Mouse (Mus musculus) kidney, embryonic 16.5 days (tissue): ENCODE data around the gene Rab26. TPM values are rescaled to one million over a fixed set of nuclear protein-coding genes. Genes with fewer than 3 reads are reported as not detected.

ENCODE experiments used
- polyA plus RNA-seq: library from polyadenylated mRNA; unstranded; fragments of >200 nt; fragmentation: Nextera tagmentation; extraction: Ambion mirVana; gene quantifications from 2 replicates; pipeline ENCODE4 v1.2.1, GENCODE M21; 2015

The Rab26 gene
- polyA plus RNA-seq, 1 experiment from 2014 or later = 2.8 TPM

Other genes starting within 250 kb of the Rab26 start
- 0.22 TPM in 1 of 2 replicates, not detected in the other for gene Abca17, start 183.1 kb downstream of the Rab26 start, polyA plus RNA-seq
- gene Abca3, start 182.3 kb downstream of the Rab26 start, polyA plus RNA-seq = 20.8 and 22.6 TPM in 2 replicates
- 300 and 327 TPM in 2 replicates for gene Rnps1, start 119.6 kb downstream of the Rab26 start, polyA plus RNA-seq
- 141 and 143 TPM in 2 replicates for gene Eci1, start 107.6 kb downstream of the Rab26 start, polyA plus RNA-seq
- gene Dnase1l2, start 91.1 kb downstream of the Rab26 start, polyA plus RNA-seq = 3.2 and 5.5 TPM in 2 replicates
- gene E4f1, start 63.9 kb downstream of the Rab26 start, polyA plus RNA-seq = 38.1 TPM in 2 replicates
- 55.5 and 55.6 TPM in 2 replicates for gene Pgp, start 63.8 kb downstream of the Rab26 start, polyA plus RNA-seq
- 0.42 and 1.6 TPM in 2 replicates for gene Bricd5, start 60.3 kb downstream of the Rab26 start, polyA plus RNA-seq
- gene Mlst8, start 55.1 kb downstream of the Rab26 start, polyA plus RNA-seq = 39.3 and 40.2 TPM in 2 replicates
- 1.5 and 2.2 TPM in 2 replicates for gene Caskin1, start 45.6 kb downstream of the Rab26 start, polyA plus RNA-seq
- gene Traf7, start 6.3 kb downstream of the Rab26 start, polyA plus RNA-seq = 102 and 113 TPM in 2 replicates
- gene Pkd1, start 15.6 kb upstream of the Rab26 start, polyA plus RNA-seq = 22.5 and 24.3 TPM in 2 replicates
- 72.8 and 77.0 TPM in 2 replicates for gene Tsc2, start 98.4 kb upstream of the Rab26 start, polyA plus RNA-seq
- 23.1 TPM in 2 replicates for gene Nthl1, start 98.5 kb upstream of the Rab26 start, polyA plus RNA-seq
- 116 and 120 TPM in 2 replicates for gene Slc9a3r2, start 116.1 kb upstream of the Rab26 start, polyA plus RNA-seq
- gene Npw, start 124.2 kb upstream of the Rab26 start, polyA plus RNA-seq = 0.37 TPM in 1 of 2 replicates, not detected in the other
- 19.7 and 22.7 TPM in 2 replicates for gene Zfp598, start 135.5 kb upstream of the Rab26 start, polyA plus RNA-seq
- gene Syngr3, start 155.7 kb upstream of the Rab26 start, polyA plus RNA-seq = 2.3 and 2.9 TPM in 2 replicates
- gene Gfer, start 161.9 kb upstream of the Rab26 start, polyA plus RNA-seq = 44.4 and 45.3 TPM in 2 replicates
- 1.9 and 2.7 TPM in 2 replicates for gene Noxo1, start 162.0 kb upstream of the Rab26 start, polyA plus RNA-seq
- gene Tbl3, start 173.4 kb upstream of the Rab26 start, polyA plus RNA-seq = 92.1 and 107 TPM in 2 replicates
- 0.26 TPM in 1 of 2 replicates, not detected in the other for gene Rnf151, start 183.9 kb upstream of the Rab26 start, polyA plus RNA-seq
- gene Rps2, start 183.9 kb upstream of the Rab26 start, polyA plus RNA-seq = 1,489 and 1,547 TPM in 2 replicates
- 258 and 262 TPM in 2 replicates for gene Ndufb10, start 190.3 kb upstream of the Rab26 start, polyA plus RNA-seq
- gene Rpl3l, start 193.6 kb upstream of the Rab26 start, polyA plus RNA-seq = 0.15 TPM in 1 of 2 replicates, not detected in the other
- 33.3 and 33.8 TPM in 2 replicates for gene Msrb1, start 202.4 kb upstream of the Rab26 start, polyA plus RNA-seq
- 23.0 and 27.6 TPM in 2 replicates for gene Hs3st6, start 218.8 kb upstream of the Rab26 start, polyA plus RNA-seq